Mouse (Mus musculus) midbrain, postnatal 0 days (tissue): ENCODE results near the gene Tigd3. TPM values are rescaled to one million over a fixed set of nuclear protein-coding genes. Genes with fewer than 3 reads are reported as not detected.

Experiments used
- ATAC-seq: fragments of 200-750 bp; cut with Nextera tagmentation; 2 replicates; pipeline ENCODE4 v1.8.0; 2017; ENCODE audit warnings: moderate number of reproducible peaks, mild to moderate bottlenecking, moderate TSS enrichment, moderate library complexity; ENCODE audit not compliant: low FRiP score
- DNase-seq: peaks from one replicate; pipeline ENCODE4 v3.0.0-alpha.2; 2015; ENCODE audit warnings: low spot score
- H3K27ac ChIP-seq: fragments of 300-500 bp; sonication (generic); 2 replicates; pipeline ENCODE4 v1.5.1; 2014; ENCODE audit warnings: low read depth, mild to moderate bottlenecking, low read length, mixed read lengths
- H3K27me3 ChIP-seq: fragments of 300-500 bp; sonication (generic); 2 replicates; pipeline ENCODE4 v1.6.1; 2014; ENCODE audit warnings: low read length, control low read depth, mixed read lengths; ENCODE audit not compliant: insufficient read depth
- H3K36me3 ChIP-seq: fragments of 300-500 bp; sonication (generic); 2 replicates; pipeline ENCODE4 v1.6.1; 2014; ENCODE audit warnings: low read length, control low read depth, mixed read lengths; ENCODE audit not compliant: insufficient read depth
- H3K4me1 ChIP-seq: fragments of 300-500 bp; sonication (generic); 2 replicates; pipeline ENCODE4 v1.6.1; 2014; ENCODE audit warnings: mild to moderate bottlenecking, control low read depth, antibody characterized with exemption, low read length, mixed read lengths; ENCODE audit not compliant: insufficient read depth
- H3K4me2 ChIP-seq: fragments of 300-500 bp; sonication (generic); 2 replicates; pipeline ENCODE4 v1.6.1; 2014; ENCODE audit warnings: low read depth, mild to moderate bottlenecking, low read length, mixed read lengths; ENCODE audit not compliant: poor library complexity, severe bottlenecking
- H3K4me3 ChIP-seq: fragments of 300-500 bp; sonication (generic); 2 replicates; pipeline ENCODE4 v1.5.1; 2014; ENCODE audit warnings: low read depth, mild to moderate bottlenecking, low read length, moderate library complexity
- H3K9ac ChIP-seq: fragments of 300-500 bp; sonication (generic); replicated peaks from 2 replicates; pipeline ENCODE4 v1.6.1; 2014; ENCODE audit warnings: mild to moderate bottlenecking, low read length, moderate library complexity, mixed read lengths; ENCODE audit not compliant: poor library complexity, severe bottlenecking
- H3K9me3 ChIP-seq: fragments of 300-500 bp; sonication (generic); 2 replicates; pipeline ENCODE4 v1.6.1; 2016; ENCODE audit warnings: low read length, control low read depth
- CTCF ChIP-seq: IDR thresholded peaks from 2 replicates; pipeline ENCODE4 v1.5.1; 2016; ENCODE audit warnings: antibody characterized with exemption, mild to moderate bottlenecking
- WGBS: fragments of 180-500 bp; shearing (Covaris S2); extraction: QIAGEN DNeasy Blood & Tissue Kit; methylation state at CpG from one replicate; pipeline ENCODE4 v1.1.7; 2014; 5-methylcytosine and 5-hydroxymethylcytosine counted together
- polyA plus RNA-seq: library from polyadenylated mRNA; unstranded; fragments of >200 nt; fragmentation: Nextera tagmentation; extraction: Ambion mirVana; gene quantifications from 2 replicates; pipeline ENCODE4 v1.2.1, GENCODE M21; 2015
- total RNA-seq: library from RNA; depleted of rRNA; stranded (reverse); fragments of >200 nt; gene quantifications from 2 replicates; pipeline ENCODE4 v1.2.3, GENCODE M21; 2014

Gene Tigd3
- total and polyA plus RNA-seq, 2 experiments from 2014 or later = 9.0 to 10.6 TPM

DNA sequence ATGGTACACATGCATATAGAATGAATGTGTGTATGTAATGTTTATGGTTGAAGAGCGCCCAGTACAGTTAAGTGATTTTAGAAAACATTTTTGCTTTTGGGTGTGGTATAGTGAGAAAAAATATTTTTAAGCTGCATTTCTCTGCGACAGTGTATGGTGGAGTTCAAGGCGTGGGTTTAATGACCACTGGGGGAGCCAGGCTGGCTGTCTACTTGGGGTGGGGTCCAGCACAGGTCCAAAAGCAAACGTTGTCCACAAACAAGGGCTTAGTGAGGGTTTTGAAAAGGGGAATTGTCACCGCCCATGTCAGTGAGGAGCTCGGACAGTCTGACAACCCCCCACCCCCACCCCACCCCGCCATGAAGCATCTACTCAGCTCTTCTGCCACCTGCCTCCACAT is 47.8 kb downstream of the Tigd3 start:
- peak overlapping the region; percentile 66 for H3K4me2 ChIP-seq
- peak overlapping the region; percentile 95 for H3K27ac ChIP-seq
- peak overlapping the region; percentile 32 for H3K4me3 ChIP-seq
- ATAC-seq (peak; percentile 59), DNase-seq (no peak)
- H3K9ac ChIP-seq = peak overlapping the region; percentile 59
- TF ChIP-seq CTCF = peak; percentile 50
- no peaks in the 10 kb centered on the region for H3K27me3 ChIP-seq
- no peaks in the 10 kb centered on the region for H3K36me3 ChIP-seq
- under 1% methylated on average over 7 of the region's 7 CpGs for WGBS
- no peaks in the 10 kb centered on the region for H3K9me3 ChIP-seq
- peaks cover 37% of the 10 kb centered on the region for H3K4me1 ChIP-seq

GRCm38 (mm10) chr19:5845319-5846135 is 48.4 kb downstream of the Tigd3 start:
- Histone ChIP-seq H3K9me3 (no peaks in the 10 kb centered on the region), H3K4me1 (peaks cover 37% of the 10 kb centered on the region), H3K27me3 (no peaks in the 10 kb centered on the region), H3K27ac (peak overlapping the region; percentile 95), H3K4me3 (peak overlapping the region; percentile 34), H3K36me3 (no peaks in the 10 kb centered on the region), H3K9ac (peak overlapping the region; percentile 59), H3K4me2 (peak overlapping the region; percentile 66)
- 6% methylated on average over 44 of the region's 45 CpGs for WGBS
- peak; percentile 79 for ATAC-seq
- TF ChIP-seq CTCF = peak; percentile 54
- DNase-seq = peak; percentile 95

DNA sequence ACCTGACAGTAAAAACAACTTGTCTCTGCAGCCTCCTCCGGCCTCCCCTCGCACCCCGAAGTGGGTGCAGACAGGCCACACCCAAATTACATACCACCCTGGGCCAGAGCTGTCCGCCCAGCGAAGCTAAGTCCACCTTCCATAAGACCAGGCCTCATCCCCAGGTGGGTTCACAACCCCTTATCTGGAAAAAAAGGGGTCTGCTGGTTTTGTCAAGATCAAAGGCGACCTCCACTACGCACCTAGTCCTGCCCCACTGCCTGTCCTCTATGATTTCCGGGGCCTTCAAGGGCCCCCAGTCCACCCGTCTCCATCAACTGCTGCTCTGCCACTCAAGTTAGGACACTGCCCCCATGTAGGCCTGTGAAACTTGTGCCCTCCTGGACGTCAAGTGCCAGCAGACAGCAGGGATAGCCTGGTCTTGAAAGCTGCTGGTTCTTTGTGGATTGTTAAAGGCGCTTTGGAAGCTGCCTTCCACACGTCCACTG is 49.1 kb downstream of the Tigd3 start:
- TF ChIP-seq CTCF = no peak
- Histone ChIP-seq H3K9me3 (no peaks in the 10 kb centered on the region), H3K36me3 (no peaks in the 10 kb centered on the region), H3K4me1 (peaks cover 38% of the 10 kb centered on the region), H3K9ac (peak overlapping the region; percentile 52), H3K4me3 (peak overlapping the region; percentile 34), H3K4me2 (peak overlapping the region; percentile 66), H3K27ac (peak overlapping the region; percentile 95), H3K27me3 (no peaks in the 10 kb centered on the region)
- 85% methylated on average over 12 of the region's 12 CpGs for WGBS
- DNase-seq (no peak), ATAC-seq (no peak)

- Histone ChIP-seq H3K4me2 (peak overlapping the region; percentile 66), H3K4me1 (peaks cover 35% of the 10 kb centered on the region), H3K27me3 (no peaks in the 10 kb centered on the region), H3K4me3 (peak overlapping the region; percentile 10), H3K27ac (no peak overlapping the region), H3K9ac (peak overlapping the region; percentile 24; the same call in 1 of the 2 replicates), H3K36me3 (no peaks in the 10 kb centered on the region), H3K9me3 (no peaks in the 10 kb centered on the region)
- ATAC-seq (no peak), DNase-seq (no peak)
- 85% methylated on average over 30 of the region's 30 CpGs for WGBS
- TF ChIP-seq CTCF = no peak
Measured at GRCm38 (mm10) chr19:5843781-5844691, 49.9 kb downstream of the Tigd3 start.

- DNase-seq (no peak), ATAC-seq (no peak)
- no peak for TF ChIP-seq CTCF
- no peak overlapping the region; the same call in 1 of the 2 replicates for H3K4me3 ChIP-seq
- no peaks in the 10 kb centered on the region for H3K9me3 ChIP-seq
- H3K27ac ChIP-seq = no peak overlapping the region
- H3K9ac ChIP-seq = no peak overlapping the region
- no peaks in the 10 kb centered on the region for H3K27me3 ChIP-seq
- H3K4me2 ChIP-seq = no peak overlapping the region; the same call in 1 of the 2 replicates
- WGBS = 69% methylated on average over 9 of the region's 9 CpGs
- H3K4me1 ChIP-seq = peaks cover 26% of the 10 kb centered on the region
- no peaks in the 10 kb centered on the region for H3K36me3 ChIP-seq
Measured at GRCm38 (mm10) chr19:5842785-5843730, 50.9 kb downstream of the Tigd3 start.
